Mouse (Mus musculus): ENCODE results near the gene Dbx2. TPM values are rescaled to one million over a fixed set of nuclear protein-coding genes. Genes with fewer than 3 reads are reported as not detected.

Dbx2 gene
- not detected for total RNA-seq (2023)

DNA sequence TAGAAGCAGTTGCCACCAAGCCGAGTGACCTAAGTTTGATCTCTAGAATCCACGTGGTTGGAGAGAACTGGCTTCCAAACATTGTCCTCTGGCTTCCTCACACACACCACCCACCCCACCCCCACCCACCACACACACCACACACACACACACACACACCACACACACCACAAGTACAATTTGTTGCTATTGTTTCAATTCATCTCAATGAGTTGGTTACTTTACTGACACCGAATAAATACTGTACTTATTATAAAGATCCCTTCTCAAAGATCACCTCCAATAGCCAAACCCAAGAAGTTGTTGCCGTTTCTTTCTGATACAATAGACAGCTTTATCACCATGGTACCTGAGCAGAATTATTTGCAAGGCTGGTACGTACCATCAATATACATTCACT is at the start of gene Dbx2:
Gene Dbx2, minus strand, starts transcription at position 101 of the 400 bp plus-strand sequence.

Other genes starting within 250 kb of the Dbx2 start
- gene Nell2, start 127.4 kb downstream of the Dbx2 start, total RNA-seq (2023), result not detected
- gene Ano6, start 134.9 kb upstream of the Dbx2 start, total RNA-seq (2023), result 10 to 100 TPM; 86.7 to 88.8 TPM